Mouse (Mus musculus) B cell, adult 67 days (primary cell): Measurements from ENCODE around the gene Uty. TPM values are rescaled to one million over a fixed set of nuclear protein-coding genes. Genes with fewer than 3 reads are reported as not detected.

Source experiments
- total RNA-seq, 2 experiments: library from RNA; stranded (reverse); gene quantifications; 4 replicates each; pipeline ENCODE4 v1.2.4; 2023

Uty gene
- total RNA-seq, result 10 to 100 TPM in 1 of 2 experiments, under 1 TPM in 1; 0.24 to 50.3 TPM

GRCm38 (mm10) chrY:1245426-1245863 lies at the start of gene Uty:
TSS of gene Uty (minus strand) at chrY:1245759.

DNA sequence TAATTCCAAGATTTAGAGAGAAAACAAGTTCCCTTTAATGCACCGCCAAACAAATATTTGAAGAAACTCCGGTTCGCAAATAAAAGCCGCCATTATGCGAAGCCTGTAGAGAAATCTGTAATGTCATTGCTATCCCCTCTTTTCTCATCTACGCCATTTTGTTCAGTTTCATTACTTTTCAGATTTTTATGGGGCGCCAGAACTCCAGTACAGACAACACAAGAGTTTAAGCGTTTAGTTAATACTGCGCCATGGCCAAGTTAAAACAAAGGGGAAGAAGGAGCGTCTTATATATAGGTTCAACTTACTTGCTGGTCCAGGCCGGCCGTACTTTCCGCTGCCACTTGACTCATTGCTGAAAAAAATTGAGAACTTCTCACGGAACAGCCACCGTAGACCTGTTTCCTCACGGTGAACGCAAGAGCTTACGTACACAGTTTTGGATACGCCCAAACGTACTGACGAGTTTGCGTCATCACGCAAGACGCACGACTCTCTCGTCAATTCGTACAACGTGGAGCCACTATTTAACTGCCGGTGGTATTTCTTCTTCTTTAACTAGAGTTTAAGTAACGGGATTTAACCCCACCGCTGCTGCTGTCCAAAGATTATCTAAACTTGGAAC lies 40.7 kb upstream of the Uty start, which contains the start of gene Ddx3y:
Gene Ddx3y (minus strand): TSS at position 459 of the 625 bp plus-strand sequence.

Other genes with a start within 250 kb of the Uty start
- gene Eif2s3y, start 235.2 kb downstream of the Uty start, total RNA-seq, result 100 to 1,000 TPM in 1 of 2 experiments, not detected in 1; 156 TPM
- 100 to 1,000 TPM in 1 of 2 experiments, not detected in 1; 106 TPM for gene Ddx3y, start 40.9 kb upstream of the Uty start, total RNA-seq
- not detected for gene Usp9y, start 214.0 kb upstream of the Uty start, total RNA-seq